8 mouse cellular contexts compared by ENCODE assay signal in genomic region chr4:140713480-140714365, GRCm38 (mm10). TPM values are rescaled to one million over a fixed set of nuclear protein-coding genes. Genes with fewer than 3 reads are reported as not detected.
DNase-seq lines count a peak whose midpoint lies in the region; ATAC-seq lines count a peak whose summit lies in the region.

No protein-coding gene starts in this region.

- H3K9me3 ChIP-seq in heart, embryonic 14.5 days (ENCODE audit: control insufficient read depth, low read length) = no peaks in the 10 kb centered on the region
- no peaks in the 10 kb centered on the region for H3K9me3 ChIP-seq in liver, embryonic 13.5 days (replicated peaks)
- H3K9me3 ChIP-seq in stomach, embryonic 15.5 days = no peaks in the 10 kb centered on the region

- no peak overlapping the region for H3K4me3 ChIP-seq in heart, embryonic 14.5 days (ENCODE audit: control insufficient read depth in 1 of 2, insufficient read depth in 1 of 2, low read depth in 1 of 2, low read length in 2 of 2)
- no peak overlapping the region for H3K4me3 ChIP-seq in liver, embryonic 13.5 days (replicated peaks)
- no peak overlapping the region for H3K4me3 ChIP-seq in stomach, embryonic 15.5 days (replicated peaks)

- H3K4me1 ChIP-seq in heart, embryonic 14.5 days (ENCODE audit: control insufficient read depth in 2 of 2, insufficient read depth in 2 of 2, low read length in 2 of 2) = peaks cover 6 to 14% of the 10 kb centered on the region in 2 experiments
- peaks cover 37% of the 10 kb centered on the region for H3K4me1 ChIP-seq in liver, embryonic 13.5 days (replicated peaks)
- peaks cover 18% of the 10 kb centered on the region for H3K4me1 ChIP-seq in stomach, embryonic 15.5 days

- H3K27ac ChIP-seq in heart, embryonic 14.5 days (replicated peaks in 1 of 2; ENCODE audit: control insufficient read depth in 1 of 2, insufficient read depth in 1 of 2, low read depth in 2 of 2, low read length in 2 of 2) = peak overlapping the region; percentile 43 to 53; a peak in 3 of 4 replicates
- H3K27ac ChIP-seq in liver, embryonic 13.5 days = peak overlapping the region; percentile 30; the same call in 1 of the 2 replicates
- peak overlapping the region; percentile 45 for H3K27ac ChIP-seq in stomach, embryonic 15.5 days

- DNase-seq in B cell, adult 2 months = peak; percentile 92
- peak; percentile 99 for DNase-seq in brain, adult 2 months (ENCODE audit: low read depth, low spot score)
- DNase-seq in fibroblast of lung, adult 2 months (ENCODE audit: low read depth) = peak; percentile 67
- DNase-seq in kidney, postnatal 14 days = peak; percentile 92
- peak; percentile 64 for DNase-seq in liver, embryonic 13.5 days
- peak; percentile 87 for DNase-seq in neural tube, embryonic 10.5 days (ENCODE audit: extremely low spot score, low spot score)

- 0 out of 2 replicates have a peak overlapping the region, but pooled peaks have one; percentile 6 for H3K4me2 ChIP-seq in heart, embryonic 14.5 days (ENCODE audit: low read length)
- no peak overlapping the region for H3K4me2 ChIP-seq in liver, embryonic 13.5 days
- no peak overlapping the region for H3K4me2 ChIP-seq in stomach, embryonic 15.5 days

- H3K36me3 ChIP-seq in heart, embryonic 14.5 days (ENCODE audit: control insufficient read depth, insufficient read depth, low read length) = peaks cover 98% of the 10 kb centered on the region
- peaks cover 98% of the 10 kb centered on the region for H3K36me3 ChIP-seq in liver, embryonic 13.5 days
- H3K36me3 ChIP-seq in stomach, embryonic 15.5 days = peaks cover 79% of the 10 kb centered on the region

- ATAC-seq in heart, embryonic 14.5 days (ENCODE audit: insufficient number of reproducible peaks, insufficient read depth, low FRiP score, low read depth) = peak; percentile 88
- peak; percentile 60 for ATAC-seq in liver, embryonic 13.5 days (ENCODE audit: low read depth)
- ATAC-seq in stomach, embryonic 15.5 days (ENCODE audit: insufficient read depth, low FRiP score, low read depth) = peak; percentile 82

- no peaks in the 10 kb centered on the region for H3K27me3 ChIP-seq in heart, embryonic 14.5 days (ENCODE audit: control insufficient read depth, insufficient read depth, low read length)
- H3K27me3 ChIP-seq in liver, embryonic 13.5 days = no peaks in the 10 kb centered on the region
- H3K27me3 ChIP-seq in stomach, embryonic 15.5 days (replicated peaks) = no peaks in the 10 kb centered on the region

- peak overlapping the region; percentile 48; the same call in 1 of the 2 replicates for H3K9ac ChIP-seq in heart, embryonic 14.5 days (ENCODE audit: low read length)
- no peak overlapping the region for H3K9ac ChIP-seq in liver, embryonic 13.5 days
- H3K9ac ChIP-seq in stomach, embryonic 15.5 days = no peak overlapping the region

- 35% methylated on average over 29 of the region's 29 CpGs for WGBS in heart, embryonic 14.5 days
- 65% methylated on average over 29 of the region's 29 CpGs for WGBS in liver, embryonic 13.5 days (ENCODE audit: insufficient replicate concordance)
- WGBS in stomach, embryonic 15.5 days = 39% methylated on average over 29 of the region's 29 CpGs

RNA-seq across cellular contexts. Expression of gene Rcc2, which starts 13.4 kb away (rescaled TPM):
- 15.1 and 16.1 TPM in 2 replicates for polyA plus RNA-seq in heart, embryonic 14.5 days (2014; fragmentation: Nextera tagmentation; extraction: Ambion mirVana)
- 20.6 and 25.7 TPM in 2 replicates for polyA plus RNA-seq in liver, embryonic 13.5 days (2015; fragmentation: Nextera tagmentation; extraction: Ambion mirVana)
- polyA plus RNA-seq in stomach, embryonic 15.5 days (2015; fragmentation: Nextera tagmentation; extraction: Ambion mirVana) = 46.5 and 47.9 TPM in 2 replicates

RNA-seq across cellular contexts. Expression of gene Padi6, which starts 28.7 kb away (rescaled TPM):
- polyA plus RNA-seq in heart, embryonic 14.5 days (2014; fragmentation: Nextera tagmentation; extraction: Ambion mirVana) = not detected in 2 replicates
- polyA plus RNA-seq in liver, embryonic 13.5 days (2015; fragmentation: Nextera tagmentation; extraction: Ambion mirVana) = not detected in 2 replicates
- polyA plus RNA-seq in stomach, embryonic 15.5 days (2015; fragmentation: Nextera tagmentation; extraction: Ambion mirVana) = 0.19 and 0.49 TPM in 2 replicates

RNA-seq across cellular contexts. Expression of gene Arhgef10l, which starts 47.9 kb away (rescaled TPM):
- 14.2 and 15.9 TPM in 2 replicates for polyA plus RNA-seq in heart, embryonic 14.5 days (2014; fragmentation: Nextera tagmentation; extraction: Ambion mirVana)
- 2.6 and 2.7 TPM in 2 replicates for polyA plus RNA-seq in liver, embryonic 13.5 days (2015; fragmentation: Nextera tagmentation; extraction: Ambion mirVana)
- polyA plus RNA-seq in stomach, embryonic 15.5 days (2015; fragmentation: Nextera tagmentation; extraction: Ambion mirVana) = 15.2 and 15.9 TPM in 2 replicates
